Mouse (Mus musculus): ENCODE data around the gene Tbc1d17.

DNA sequence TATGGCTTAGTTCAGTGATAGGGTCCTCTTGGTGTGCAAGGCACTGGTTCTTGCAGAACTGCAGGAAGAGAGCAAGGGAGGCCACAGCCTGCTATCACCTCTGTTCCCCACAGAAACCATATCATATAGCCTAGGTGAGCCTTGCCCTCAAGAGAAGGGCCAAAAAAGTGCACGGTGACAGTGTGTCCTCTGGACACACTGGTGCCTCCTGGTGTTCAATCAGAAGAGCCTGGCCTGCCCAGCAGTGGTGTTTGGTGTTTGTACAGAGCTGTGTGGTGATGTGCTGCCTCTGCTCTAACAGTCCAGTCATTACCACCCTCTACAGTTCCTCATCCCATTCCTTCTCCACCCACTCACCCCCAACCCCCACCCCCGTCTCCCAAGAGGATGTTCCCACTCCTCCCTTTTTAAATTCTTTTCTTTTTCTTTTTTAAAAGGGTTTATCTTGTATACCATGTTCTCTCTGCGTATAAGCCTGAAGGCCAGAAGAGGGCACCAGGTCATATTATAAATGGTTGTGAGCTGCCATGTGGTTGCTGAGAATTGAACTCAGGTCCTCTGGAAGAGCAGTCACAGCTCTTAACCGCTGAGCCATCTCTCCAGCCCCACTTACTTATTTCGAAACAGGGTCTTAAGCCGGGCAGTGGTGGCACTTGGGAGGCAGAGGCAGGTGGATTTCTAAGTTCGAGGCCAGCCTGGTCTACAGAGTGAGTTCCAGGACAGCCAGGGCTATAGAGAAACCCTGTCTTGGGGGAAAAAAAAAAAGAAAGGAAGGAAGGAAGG is 27.0 kb downstream of the Tbc1d17 start:
- TF ChIP-seq CTCF (IDR thresholded peaks at IDR 0.05; ENCODE audit: low read depth, low read length) (peak; percentile 53), POLR2A (IDR thresholded peaks at IDR 0.05; ENCODE audit: extremely low read depth, insufficient read depth, low read length) (no peak)

All from liver, adult 2 months (tissue).